Mouse (Mus musculus): Measurements from ENCODE around the gene Exosc9.

- TF ChIP-seq CTCF (IDR thresholded peaks at IDR 0.05) (no peak), EP300 (IDR thresholded peaks at IDR 0.05) (no peak)
Measured at GRCm38 (mm10) chr3:36532738-36533137, 19.7 kb upstream of the Exosc9 start.

Data from lung, postnatal 0 days (tissue).